Mouse (Mus musculus): ENCODE data around the gene Car3. TPM values are rescaled to one million over a fixed set of nuclear protein-coding genes. Genes with fewer than 3 reads are reported as not detected.

Gene Car3
- polyA plus RNA-seq, 1 experiment: 370 TPM

DNA sequence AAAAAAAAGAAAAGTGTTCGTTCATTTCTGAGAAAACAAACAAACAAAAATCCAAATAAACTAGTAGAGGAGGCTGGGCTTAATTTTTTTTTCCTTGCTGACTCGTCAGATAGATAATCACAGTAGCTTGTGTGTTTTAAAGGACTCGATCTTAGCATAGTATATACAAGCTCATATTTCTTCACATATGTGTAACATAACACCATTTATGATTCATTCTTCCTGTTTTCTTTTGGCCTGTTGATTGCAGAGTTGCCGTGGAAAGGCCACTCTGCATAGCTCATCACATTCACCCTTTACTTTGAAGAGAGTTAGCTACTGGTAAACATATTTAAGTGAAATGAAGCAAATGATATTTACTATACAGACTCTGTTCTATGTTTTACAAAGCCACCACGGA lies 30.4 kb downstream of the Car3 start:
- Histone ChIP-seq H3K27ac (ENCODE audit: control insufficient read depth, insufficient read depth, low read length) (no peak overlapping the region), H3K4me1 (replicated peaks; ENCODE audit: control insufficient read depth, insufficient read depth, low read length) (no peaks in the 10 kb centered on the region), H3K4me3 (ENCODE audit: control insufficient read depth, insufficient read depth, low read length) (no peak overlapping the region), H3K36me3 (ENCODE audit: control insufficient read depth, insufficient read depth, low read length) (no peaks in the 10 kb centered on the region), H3K27me3 (ENCODE audit: control insufficient read depth, insufficient read depth, low read length) (no peaks in the 10 kb centered on the region)
- no peak for TF ChIP-seq CTCF (IDR thresholded peaks at IDR 0.05; ENCODE audit: borderline replicate concordance, control insufficient read depth, extremely low read depth, insufficient read depth, low read length, poor library complexity)
- no peak for TF ChIP-seq POLR2A (IDR thresholded peaks at IDR 0.05; ENCODE audit: control insufficient read depth, extremely low read depth, insufficient read depth, low read length, poor library complexity)
- no peak for DNase-seq
- 82% methylated on average over 5 of the region's 5 CpGs for WGBS

DNA sequence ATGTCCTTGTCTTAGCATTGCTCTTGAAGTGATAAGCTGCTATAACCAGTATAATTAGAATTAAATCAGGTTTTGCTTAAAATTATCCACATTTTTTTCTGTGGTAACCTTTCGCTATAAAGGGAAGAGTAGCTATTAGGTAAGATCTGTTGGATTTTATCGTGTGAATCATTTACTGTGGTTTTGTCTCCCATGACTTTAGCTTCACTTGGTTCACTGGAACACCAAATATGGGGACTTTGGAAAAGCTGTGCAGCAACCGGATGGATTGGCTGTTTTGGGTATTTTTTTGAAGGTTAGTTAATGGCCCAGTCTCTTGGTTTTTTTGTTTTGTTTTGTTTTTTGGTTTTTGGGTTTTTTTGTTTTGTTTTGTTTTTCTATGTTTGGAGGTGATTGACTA lies 32.0 kb downstream of the Car3 start:
- Histone ChIP-seq H3K4me3 (ENCODE audit: control insufficient read depth, insufficient read depth, low read length) (no peak overlapping the region), H3K36me3 (ENCODE audit: control insufficient read depth, insufficient read depth, low read length) (no peaks in the 10 kb centered on the region), H3K27ac (ENCODE audit: control insufficient read depth, insufficient read depth, low read length) (no peak overlapping the region), H3K27me3 (ENCODE audit: control insufficient read depth, insufficient read depth, low read length) (no peaks in the 10 kb centered on the region), H3K4me1 (replicated peaks; ENCODE audit: control insufficient read depth, insufficient read depth, low read length) (no peaks in the 10 kb centered on the region)
- TF ChIP-seq CTCF (IDR thresholded peaks at IDR 0.05; ENCODE audit: borderline replicate concordance, control insufficient read depth, extremely low read depth, insufficient read depth, low read length, poor library complexity) (no peak), POLR2A (IDR thresholded peaks at IDR 0.05; ENCODE audit: control insufficient read depth, extremely low read depth, insufficient read depth, low read length, poor library complexity) (no peak)
- WGBS: 92% methylated on average over 3 of the region's 3 CpGs
- no peak for DNase-seq

DNA sequence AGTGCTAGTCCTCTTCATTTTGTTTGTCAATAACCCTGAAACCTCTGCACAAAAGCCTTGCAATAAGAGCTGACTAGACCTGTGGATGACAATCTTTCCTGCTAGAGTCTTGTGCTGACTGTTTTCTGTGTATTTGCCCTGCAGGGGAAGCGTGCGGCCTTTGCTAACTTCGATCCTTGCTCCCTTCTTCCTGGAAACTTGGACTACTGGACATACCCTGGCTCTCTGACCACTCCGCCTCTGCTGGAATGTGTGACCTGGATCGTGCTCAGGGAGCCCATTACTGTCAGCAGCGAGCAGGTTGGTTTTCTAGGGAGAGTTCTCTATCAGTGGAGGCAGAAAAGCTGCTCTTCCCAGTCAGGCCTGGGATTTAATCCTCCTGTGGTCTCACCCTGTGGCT lies 34.5 kb downstream of the Car3 start:
- H3K4me1 ChIP-seq (replicated peaks; ENCODE audit: control insufficient read depth, insufficient read depth, low read length): no peaks in the 10 kb centered on the region
- no peaks in the 10 kb centered on the region for H3K27me3 ChIP-seq (ENCODE audit: control insufficient read depth, insufficient read depth, low read length)
- H3K27ac ChIP-seq (ENCODE audit: control insufficient read depth, insufficient read depth, low read length): no peak overlapping the region
- TF ChIP-seq POLR2A (IDR thresholded peaks at IDR 0.05; ENCODE audit: control insufficient read depth, extremely low read depth, insufficient read depth, low read length, poor library complexity) (no peak), CTCF (IDR thresholded peaks at IDR 0.05; ENCODE audit: borderline replicate concordance, control insufficient read depth, extremely low read depth, insufficient read depth, low read length, poor library complexity) (no peak)
- DNase-seq: no peak
- 94% methylated on average over 6 of the region's 6 CpGs for WGBS
- no peaks in the 10 kb centered on the region for H3K36me3 ChIP-seq (ENCODE audit: control insufficient read depth, insufficient read depth, low read length)
- no peak overlapping the region for H3K4me3 ChIP-seq (ENCODE audit: control insufficient read depth, insufficient read depth, low read length)

DNA sequence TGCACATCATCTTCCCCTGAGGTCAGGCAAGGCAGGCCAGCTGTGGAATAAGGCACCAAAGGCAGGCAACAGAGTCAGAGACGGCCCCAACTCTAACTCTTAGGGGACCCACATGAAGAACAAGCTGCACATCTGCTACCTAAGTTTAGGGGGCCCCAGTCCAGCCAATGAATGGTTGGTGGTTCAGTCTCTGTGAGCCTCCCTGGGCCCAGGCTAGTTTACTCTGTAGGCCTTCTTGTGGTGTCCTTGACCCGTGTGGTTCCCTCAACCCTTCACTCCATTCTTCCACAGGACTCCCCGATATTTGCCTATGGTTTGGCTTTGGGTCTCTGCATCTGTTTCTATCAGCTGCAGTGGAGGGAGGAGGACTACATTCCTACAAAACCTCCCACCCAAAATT lies 40.1 kb downstream of the Car3 start:
- no peaks in the 10 kb centered on the region for H3K4me1 ChIP-seq (replicated peaks; ENCODE audit: control insufficient read depth, insufficient read depth, low read length)
- DNase-seq: no peak
- no peak overlapping the region for H3K4me3 ChIP-seq (ENCODE audit: control insufficient read depth, insufficient read depth, low read length)
- no peak overlapping the region for H3K27ac ChIP-seq (ENCODE audit: control insufficient read depth, insufficient read depth, low read length)
- 90% methylated on average over 3 of the region's 3 CpGs for WGBS
- H3K36me3 ChIP-seq (ENCODE audit: control insufficient read depth, insufficient read depth, low read length): no peaks in the 10 kb centered on the region
- TF ChIP-seq POLR2A (IDR thresholded peaks at IDR 0.05; ENCODE audit: control insufficient read depth, extremely low read depth, insufficient read depth, low read length, poor library complexity) (no peak), CTCF (IDR thresholded peaks at IDR 0.05; ENCODE audit: borderline replicate concordance, control insufficient read depth, extremely low read depth, insufficient read depth, low read length, poor library complexity) (no peak)
- no peaks in the 10 kb centered on the region for H3K27me3 ChIP-seq (ENCODE audit: control insufficient read depth, insufficient read depth, low read length)

DNA sequence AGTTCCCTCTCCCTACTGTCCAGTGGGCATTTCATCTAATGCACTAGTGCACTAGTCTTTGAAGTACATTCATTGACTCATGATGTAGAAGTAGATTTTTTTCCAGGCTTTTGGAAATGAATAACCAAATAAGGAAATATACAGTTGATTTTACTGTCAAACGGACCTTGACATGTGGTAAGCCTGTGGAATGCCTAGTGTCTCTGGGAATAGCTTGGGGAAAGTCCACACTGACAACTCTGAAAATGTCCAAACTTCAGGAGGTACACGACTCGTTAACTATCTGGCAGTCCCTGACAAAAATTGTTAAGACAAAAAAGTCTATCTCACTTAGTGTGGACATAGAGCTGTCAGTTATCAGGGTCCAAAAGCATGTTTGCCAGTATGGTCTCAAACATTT lies 40.9 kb downstream of the Car3 start:
- Histone ChIP-seq H3K36me3 (ENCODE audit: control insufficient read depth, insufficient read depth, low read length) (no peaks in the 10 kb centered on the region), H3K4me3 (ENCODE audit: control insufficient read depth, insufficient read depth, low read length) (no peak overlapping the region), H3K27ac (ENCODE audit: control insufficient read depth, insufficient read depth, low read length) (no peak overlapping the region), H3K4me1 (replicated peaks; ENCODE audit: control insufficient read depth, insufficient read depth, low read length) (no peaks in the 10 kb centered on the region), H3K27me3 (ENCODE audit: control insufficient read depth, insufficient read depth, low read length) (no peaks in the 10 kb centered on the region)
- WGBS: 94% methylated on average over 3 of the region's 3 CpGs
- DNase-seq: no peak
- no peak for TF ChIP-seq CTCF (IDR thresholded peaks at IDR 0.05; ENCODE audit: borderline replicate concordance, control insufficient read depth, extremely low read depth, insufficient read depth, low read length, poor library complexity)

DNA sequence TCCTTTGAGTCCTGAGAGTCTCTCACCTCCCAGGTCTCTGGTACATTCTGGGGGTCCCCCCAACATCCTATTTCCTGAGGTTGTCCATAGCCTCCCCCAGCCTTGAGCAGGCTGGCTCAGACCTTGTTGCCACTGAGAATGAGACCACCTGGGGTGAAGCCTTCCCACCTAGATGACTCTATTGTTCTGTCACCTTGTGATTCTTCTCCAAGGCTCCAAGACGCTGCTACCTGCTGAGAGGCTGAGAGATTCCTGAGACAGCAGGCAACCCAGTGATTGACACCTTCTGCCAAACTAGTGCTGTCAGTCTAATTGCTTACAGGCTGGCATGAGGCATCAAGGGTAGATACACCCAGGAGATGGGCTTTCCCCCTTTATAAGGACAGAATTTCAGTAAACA lies 44.0 kb downstream of the Car3 start:
- H3K36me3 ChIP-seq (ENCODE audit: control insufficient read depth, insufficient read depth, low read length): no peaks in the 10 kb centered on the region

DNA sequence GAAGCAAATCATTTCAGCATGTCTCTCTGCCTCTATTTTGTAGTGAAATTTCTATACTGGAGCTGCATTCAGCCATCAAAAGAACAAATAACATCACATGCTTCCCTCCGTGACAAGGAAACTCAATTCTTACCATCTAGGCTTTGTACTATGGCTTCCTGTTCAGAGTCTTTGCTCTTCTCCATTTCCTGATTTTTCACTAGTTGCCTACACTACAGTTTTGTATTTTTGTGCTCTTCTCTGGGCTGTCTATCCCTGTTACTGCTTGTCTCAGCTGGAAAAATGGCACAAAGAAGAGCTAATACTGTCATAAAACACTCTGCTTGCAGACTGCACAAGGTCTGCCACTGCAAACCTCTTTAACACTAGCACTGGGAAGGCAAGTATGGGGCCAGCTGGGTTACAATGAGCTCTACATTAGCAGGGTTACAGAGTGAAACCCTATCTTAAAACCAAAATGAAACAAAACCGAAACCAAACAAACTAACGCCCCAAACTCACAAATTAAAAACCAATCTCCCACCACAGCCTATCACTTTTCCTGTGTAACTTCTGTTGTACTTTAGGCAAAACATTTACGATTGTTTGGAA lies 48.8 kb downstream of the Car3 start:
- peak; percentile 17 for DNase-seq
- Histone ChIP-seq H3K36me3 (ENCODE audit: control insufficient read depth, insufficient read depth, low read length) (no peaks in the 10 kb centered on the region), H3K4me3 (ENCODE audit: control insufficient read depth, insufficient read depth, low read length) (no peak overlapping the region), H3K27me3 (ENCODE audit: control insufficient read depth, insufficient read depth, low read length) (no peaks in the 10 kb centered on the region), H3K27ac (ENCODE audit: control insufficient read depth, insufficient read depth, low read length) (peak overlapping the region; percentile 88), H3K4me1 (replicated peaks; ENCODE audit: control insufficient read depth, insufficient read depth, low read length) (peaks cover 6% of the 10 kb centered on the region)
- TF ChIP-seq POLR2A (IDR thresholded peaks at IDR 0.05; ENCODE audit: control insufficient read depth, extremely low read depth, insufficient read depth, low read length, poor library complexity) (no peak), CTCF (IDR thresholded peaks at IDR 0.05; ENCODE audit: borderline replicate concordance, control insufficient read depth, extremely low read depth, insufficient read depth, low read length, poor library complexity) (no peak)
- 24% methylated on average over 4 of the region's 4 CpGs for WGBS

More for the DNA sequence above, 44.0 kb downstream of the Car3 start:
- no peak for DNase-seq
- TF ChIP-seq POLR2A (IDR thresholded peaks at IDR 0.05; ENCODE audit: control insufficient read depth, extremely low read depth, insufficient read depth, low read length, poor library complexity): no peak
- TF ChIP-seq CTCF (IDR thresholded peaks at IDR 0.05; ENCODE audit: borderline replicate concordance, control insufficient read depth, extremely low read depth, insufficient read depth, low read length, poor library complexity): no peak
- Histone ChIP-seq H3K27ac (ENCODE audit: control insufficient read depth, insufficient read depth, low read length) (no peak overlapping the region), H3K4me3 (ENCODE audit: control insufficient read depth, insufficient read depth, low read length) (no peak overlapping the region), H3K4me1 (replicated peaks; ENCODE audit: control insufficient read depth, insufficient read depth, low read length) (no peaks in the 10 kb centered on the region), H3K27me3 (ENCODE audit: control insufficient read depth, insufficient read depth, low read length) (no peaks in the 10 kb centered on the region)
- 97% methylated on average over 1 of the region's 1 CpGs for WGBS

Data from thymus, adult 2 months (tissue).